Mouse (Mus musculus) liver, embryonic 14.5 days (tissue): Measurements from ENCODE around the gene Zdhhc13.

ENCODE experiments used
- CTCF ChIP-seq: IDR thresholded peaks from 2 replicates; pipeline ENCODE4 v1.5.1; 2016; ENCODE audit warnings: antibody characterized with exemption, low read depth, control low read depth
- EP300 ChIP-seq: IDR thresholded peaks from 2 replicates; pipeline ENCODE4 v1.6.1; 2016; ENCODE audit warnings: antibody characterized with exemption, low read depth

DNA sequence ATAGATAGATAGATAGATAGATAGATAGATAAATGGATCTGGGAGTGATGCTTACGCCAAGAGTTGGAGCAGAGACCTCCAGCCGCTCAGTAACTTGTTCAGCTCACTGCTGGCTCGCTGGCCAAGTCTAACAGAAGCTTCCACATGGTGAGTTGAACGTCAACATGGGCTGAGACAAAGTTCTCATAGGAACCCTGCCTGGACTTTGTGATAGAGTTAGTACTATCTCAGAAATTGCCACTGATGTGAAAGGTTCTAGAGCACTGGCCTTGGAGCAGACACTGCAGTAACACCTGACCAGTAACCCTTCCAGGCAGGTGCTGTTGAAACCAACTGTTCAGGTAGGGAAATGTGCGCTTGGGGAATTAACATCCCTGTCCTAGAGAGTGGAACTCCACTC, 54.7 kb downstream of the Zdhhc13 start:
- no peak for TF ChIP-seq CTCF
- no peak for TF ChIP-seq EP300
